Mouse (Mus musculus): ENCODE data around the gene Arhgap22.

Gene Arhgap22

DNA sequence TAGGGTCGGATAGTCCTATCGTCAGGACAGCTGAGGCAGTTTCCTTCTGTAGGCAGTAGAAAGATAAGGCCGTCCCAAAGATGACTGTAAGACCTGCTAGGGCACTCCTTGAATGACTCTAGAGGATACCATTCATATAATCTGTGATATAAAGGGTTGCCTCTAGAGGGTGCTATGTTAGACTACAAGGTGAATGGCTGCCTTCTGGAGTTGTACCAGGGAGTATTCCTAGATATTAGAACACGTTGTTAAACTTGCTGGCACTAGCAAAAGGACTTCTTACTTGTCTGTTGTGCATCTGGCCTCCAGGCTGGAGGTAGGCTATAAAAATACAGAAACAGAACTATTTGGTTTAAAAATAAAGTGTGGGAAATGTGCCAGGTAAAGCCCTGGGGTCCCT is 117.2 kb downstream of the Arhgap22 start:
- no peak for DNase-seq (ENCODE audit: low read depth, low spot score)

DNA sequence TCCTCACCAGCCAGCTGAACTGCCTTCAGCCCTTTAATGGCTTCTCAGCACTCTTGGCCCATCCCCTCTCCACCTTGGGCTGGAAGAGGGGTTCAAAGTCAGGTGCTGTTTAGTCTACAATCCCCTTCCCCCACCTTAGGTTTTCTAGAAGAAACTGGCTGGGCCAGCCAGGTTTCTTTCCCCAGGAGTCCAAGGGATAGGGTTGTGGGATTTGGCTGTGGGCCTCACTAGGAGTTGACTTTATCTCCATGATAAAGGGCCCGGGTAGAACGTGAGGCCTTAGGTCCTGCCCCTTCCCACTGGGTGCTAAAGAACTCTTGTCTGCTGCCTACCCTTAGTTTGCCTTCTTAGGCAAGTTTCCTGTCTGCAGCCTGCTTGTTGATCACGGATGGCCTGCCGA is 117.8 kb downstream of the Arhgap22 start:
- DNase-seq (ENCODE audit: low read depth, low spot score): no peak

DNA sequence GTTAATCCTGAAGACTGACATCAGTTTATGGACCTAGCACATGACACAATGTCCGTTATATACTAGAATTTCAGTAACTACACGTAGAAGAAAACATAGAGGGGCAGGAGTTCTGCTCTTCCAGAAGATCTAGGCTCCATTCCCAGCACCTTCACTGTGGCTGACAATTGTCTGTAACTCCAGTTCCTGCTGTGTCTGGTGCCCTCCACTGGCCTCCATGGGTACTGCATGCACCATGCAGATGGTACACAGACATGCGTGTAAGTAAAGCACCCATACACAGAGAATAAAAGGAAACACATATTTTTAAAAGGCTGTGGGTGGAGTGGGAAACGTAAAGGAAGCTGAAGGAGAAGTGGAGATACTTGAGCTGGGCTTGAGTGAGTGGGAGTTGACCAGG is 120.0 kb downstream of the Arhgap22 start:
- DNase-seq (ENCODE audit: low read depth, low spot score): peak; percentile 27

DNA sequence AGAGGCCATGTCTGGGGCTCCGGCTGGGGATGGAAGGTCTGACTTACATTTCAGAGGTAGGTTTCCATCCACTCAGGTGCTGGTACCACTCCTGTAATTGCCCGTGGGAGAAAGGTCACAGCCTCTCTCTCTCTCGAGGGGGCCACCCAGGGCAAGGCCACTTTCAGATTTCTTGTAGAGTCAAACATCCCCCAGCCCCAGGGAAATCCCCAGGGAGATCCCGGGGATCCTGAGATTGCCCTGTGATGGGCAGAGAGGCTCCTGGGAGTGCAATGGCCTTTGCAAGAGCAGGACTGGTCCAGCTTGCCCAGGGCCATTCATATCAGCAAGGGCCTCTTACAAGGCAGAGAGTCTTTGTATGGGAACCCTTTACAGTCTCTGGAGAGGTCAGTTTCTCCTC is 120.6 kb downstream of the Arhgap22 start:
- no peak for DNase-seq (ENCODE audit: low read depth, low spot score)

DNA sequence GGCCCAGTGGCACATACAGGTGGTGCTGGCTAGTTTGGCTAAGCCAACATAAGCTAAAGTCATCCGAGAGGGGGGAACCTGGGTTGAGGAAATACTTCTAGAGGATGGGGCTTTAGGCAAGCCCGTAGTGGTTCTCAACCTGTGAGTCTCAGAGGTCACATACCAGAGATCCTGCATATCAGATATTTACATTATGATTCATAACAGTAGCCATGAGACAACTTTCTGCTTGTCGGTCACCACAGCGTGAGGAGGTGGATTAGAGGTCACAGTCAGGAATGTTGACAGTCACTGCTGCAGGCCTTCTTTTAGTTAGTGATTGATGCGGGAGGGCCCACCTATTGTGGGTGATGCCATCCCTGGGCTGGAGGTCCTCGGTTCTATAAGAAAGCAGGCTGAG is 121.9 kb downstream of the Arhgap22 start:
- no peak for DNase-seq (ENCODE audit: low read depth, low spot score)

DNA sequence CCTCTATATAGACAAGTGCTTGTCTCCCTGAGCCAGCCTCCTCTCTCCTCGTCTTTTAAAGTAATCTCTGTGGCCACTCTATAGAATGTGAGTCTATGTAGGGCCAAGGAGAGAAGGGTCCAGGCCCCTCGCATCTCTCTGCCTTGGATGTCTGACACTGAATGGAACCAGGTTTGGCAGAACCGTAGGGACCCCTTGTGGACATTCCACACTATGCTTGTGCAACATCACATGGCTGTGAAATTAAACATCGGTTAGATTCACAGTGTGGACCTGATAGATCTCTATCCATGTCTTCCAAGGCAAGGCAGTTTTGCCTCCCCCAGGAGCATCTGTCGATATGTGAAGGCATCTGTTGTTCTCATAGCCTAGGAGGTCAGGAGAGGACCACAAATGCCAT is 124.9 kb downstream of the Arhgap22 start:
- DNase-seq (ENCODE audit: low read depth, low spot score): no peak

DNA sequence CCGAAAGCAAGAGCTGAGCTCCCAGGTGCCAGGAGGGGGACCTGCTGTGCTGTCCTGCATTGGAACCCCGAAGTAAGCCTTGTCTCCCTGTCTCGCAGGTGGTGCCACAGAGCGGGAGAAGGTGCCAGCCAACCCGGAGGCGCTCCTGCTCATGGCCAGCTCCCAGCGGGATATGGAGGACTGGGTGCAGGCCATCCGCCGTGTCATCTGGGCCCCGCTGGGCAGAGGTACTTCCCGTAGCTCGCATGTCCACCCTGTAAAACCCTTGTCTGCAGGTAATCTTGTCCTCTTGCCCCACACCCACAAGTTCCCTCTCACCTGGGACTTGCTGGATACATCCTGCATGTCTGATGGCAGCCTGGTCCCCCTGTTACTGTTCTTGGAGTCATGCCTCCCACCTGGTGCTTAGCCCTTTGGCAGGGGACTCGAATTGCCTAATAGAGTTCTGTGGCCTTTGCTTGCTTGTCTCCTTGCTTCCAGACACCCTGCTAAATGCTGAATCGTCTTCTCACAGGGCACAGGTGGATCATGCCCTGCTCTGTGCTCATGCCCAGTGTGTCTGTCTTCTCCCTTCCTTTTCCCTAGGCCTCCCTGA is 129.4 kb downstream of the Arhgap22 start:
- no peak for DNase-seq (ENCODE audit: low read depth, low spot score)

DNA sequence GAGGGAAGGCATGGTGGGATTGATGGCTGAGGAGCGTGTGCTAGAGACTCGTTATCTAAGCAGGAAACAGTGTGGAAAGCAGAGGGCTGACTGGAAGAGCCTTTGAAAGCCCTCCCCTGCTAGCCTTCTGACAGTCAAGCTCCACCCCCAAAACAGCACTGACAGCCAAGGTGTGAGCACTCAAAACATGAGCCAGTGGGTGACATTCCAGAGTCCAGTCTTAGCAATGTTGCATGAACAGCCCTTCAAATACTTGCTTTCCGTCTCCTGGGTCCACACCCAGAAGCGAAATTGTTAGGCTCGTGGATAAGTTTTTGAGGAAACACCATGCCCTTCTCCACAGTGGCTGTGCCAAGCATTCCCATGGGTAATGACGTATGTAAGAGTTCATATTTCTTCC is 132.7 kb downstream of the Arhgap22 start:
- DNase-seq (ENCODE audit: low read depth, low spot score): no peak

DNA sequence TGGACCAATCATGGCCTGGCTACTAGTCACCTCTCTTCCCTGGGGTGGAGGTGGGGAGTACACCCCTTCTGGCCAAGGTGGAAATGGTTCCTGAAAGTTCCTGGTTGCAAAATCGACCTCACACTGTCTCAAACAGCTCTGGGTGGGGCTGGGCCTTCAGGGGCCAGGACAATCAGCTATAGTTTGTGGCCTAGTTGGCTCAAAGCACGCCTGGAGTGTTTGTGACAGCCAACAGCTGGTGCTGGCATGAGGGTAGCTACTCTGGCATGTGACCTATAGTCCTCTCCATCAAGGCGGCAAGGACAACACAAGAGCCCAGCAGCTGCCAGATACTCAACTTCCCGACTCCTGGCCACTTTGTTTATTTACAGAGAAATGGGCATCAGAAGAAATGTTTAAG is 133.9 kb downstream of the Arhgap22 start:
- DNase-seq (ENCODE audit: low read depth, low spot score): no peak

DNA sequence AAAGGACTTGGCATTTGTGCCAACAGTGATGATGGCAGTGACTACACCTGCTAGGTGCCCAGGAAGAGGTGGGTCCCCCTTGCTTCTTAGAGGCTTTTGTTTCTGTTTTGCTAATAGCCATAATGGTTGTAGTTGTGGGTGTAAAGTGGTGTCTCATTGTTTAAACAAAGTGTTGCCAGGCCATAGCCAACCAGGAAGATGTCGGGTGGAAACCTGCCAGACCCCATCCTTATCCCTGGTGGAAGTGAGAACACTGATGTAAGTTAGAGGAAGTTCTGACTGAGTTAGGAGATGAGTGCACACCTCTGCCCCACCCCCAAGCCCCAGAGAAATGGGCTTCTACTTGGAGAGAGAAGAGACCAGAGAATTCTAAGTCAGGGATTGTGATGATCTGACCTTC is 134.3 kb downstream of the Arhgap22 start:
- no peak for DNase-seq (ENCODE audit: low read depth, low spot score)

DNA sequence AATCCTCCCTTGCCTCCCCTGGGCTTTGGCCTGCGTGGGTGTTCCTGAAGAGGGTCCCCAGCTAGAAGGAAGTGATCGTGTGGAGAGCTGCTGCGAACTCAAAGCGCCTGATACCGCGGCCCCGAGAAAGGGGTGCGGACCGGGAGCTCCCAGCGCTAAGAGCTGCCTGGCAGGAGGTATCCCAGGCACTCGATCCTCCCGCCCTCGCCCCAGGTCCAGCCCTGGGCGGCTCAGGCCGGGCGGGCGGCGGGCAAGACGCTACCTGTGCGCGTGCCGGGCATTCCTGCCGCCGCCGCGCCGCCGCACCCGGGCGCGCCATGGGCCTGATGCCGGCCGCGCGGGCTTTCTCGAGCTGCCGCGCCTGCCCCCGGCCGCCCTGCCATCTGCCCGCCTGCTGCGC is 137.2 kb downstream of the Arhgap22 start:
- no peak for DNase-seq (ENCODE audit: low read depth, low spot score)

DNA sequence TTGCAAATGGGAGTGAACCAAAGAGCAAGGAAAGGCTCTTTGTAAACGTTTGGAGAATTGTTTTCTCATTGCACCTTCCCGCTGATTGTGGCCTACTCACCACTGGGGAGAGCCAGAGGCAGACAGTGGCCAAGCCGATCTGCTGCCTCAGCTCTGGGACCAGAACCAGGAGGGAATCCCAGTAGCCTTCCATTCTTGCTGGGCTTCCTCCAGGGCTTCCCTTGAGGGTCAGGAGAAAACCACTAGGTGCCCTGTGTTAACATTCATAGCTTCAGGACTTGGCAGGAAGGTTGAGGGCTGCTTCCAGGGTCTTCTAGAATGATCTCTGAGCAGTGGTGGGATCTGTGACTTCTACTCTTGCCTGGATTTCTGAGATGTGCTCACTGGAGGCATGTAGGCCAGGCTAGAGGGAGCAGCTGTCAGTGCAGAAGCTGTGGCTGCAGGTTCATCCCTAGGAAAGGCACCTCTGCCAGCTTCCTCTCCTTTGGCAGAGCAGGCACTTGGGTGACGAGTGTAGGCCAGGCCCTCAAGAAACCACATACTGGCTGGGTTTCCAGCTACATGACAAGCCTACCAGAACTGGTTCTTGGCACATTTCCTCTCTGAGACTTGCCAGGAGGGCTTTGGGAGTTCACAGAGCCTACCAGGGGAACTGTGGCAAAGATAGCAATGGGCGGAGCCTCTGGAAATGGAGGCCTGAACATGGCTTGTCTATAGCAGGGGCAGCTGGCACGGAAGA is 138.3 kb downstream of the Arhgap22 start:
- DNase-seq (ENCODE audit: low read depth, low spot score): no peak

DNA sequence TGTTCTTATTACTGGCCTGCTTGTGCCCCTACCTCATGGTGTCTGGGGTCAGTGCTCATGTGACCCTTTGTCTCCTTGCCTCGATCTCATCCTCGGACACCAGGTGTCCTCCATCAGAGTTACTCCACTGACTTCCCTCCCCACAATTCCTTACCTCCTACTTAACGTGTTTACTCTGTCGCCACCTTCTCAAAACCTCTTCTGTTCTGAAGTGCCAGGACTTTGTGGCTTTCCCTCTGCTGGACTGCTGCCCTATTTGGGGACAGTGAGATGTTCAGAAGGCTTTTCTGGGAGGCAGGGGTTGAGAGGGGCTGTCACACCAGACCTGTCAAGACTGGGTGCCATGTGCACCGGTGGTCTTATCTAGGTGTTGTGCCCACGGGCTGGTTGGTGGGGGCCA is 139.1 kb downstream of the Arhgap22 start:
- no peak for DNase-seq (ENCODE audit: low read depth, low spot score)

DNA sequence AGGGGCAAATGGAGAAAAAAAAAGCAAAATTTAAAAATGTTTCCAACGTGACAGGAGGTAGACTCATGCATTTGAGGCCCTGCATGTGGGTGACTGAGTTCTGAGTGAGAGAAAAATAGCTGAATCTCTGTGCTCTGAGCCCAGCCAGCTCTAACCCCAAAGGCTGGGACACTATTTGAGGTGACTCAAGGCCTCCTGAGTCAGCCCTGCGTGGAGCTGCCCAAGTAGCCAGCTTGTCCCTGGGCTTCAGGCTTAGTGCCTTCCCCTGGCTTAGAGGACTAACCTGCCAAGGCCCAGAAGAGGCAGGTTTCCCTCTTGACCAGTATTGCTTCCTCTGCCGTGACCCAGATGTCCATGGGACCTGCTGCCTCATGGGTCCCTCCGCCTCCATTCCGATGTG is 141.4 kb downstream of the Arhgap22 start:
- no peak for DNase-seq (ENCODE audit: low read depth, low spot score)

DNA sequence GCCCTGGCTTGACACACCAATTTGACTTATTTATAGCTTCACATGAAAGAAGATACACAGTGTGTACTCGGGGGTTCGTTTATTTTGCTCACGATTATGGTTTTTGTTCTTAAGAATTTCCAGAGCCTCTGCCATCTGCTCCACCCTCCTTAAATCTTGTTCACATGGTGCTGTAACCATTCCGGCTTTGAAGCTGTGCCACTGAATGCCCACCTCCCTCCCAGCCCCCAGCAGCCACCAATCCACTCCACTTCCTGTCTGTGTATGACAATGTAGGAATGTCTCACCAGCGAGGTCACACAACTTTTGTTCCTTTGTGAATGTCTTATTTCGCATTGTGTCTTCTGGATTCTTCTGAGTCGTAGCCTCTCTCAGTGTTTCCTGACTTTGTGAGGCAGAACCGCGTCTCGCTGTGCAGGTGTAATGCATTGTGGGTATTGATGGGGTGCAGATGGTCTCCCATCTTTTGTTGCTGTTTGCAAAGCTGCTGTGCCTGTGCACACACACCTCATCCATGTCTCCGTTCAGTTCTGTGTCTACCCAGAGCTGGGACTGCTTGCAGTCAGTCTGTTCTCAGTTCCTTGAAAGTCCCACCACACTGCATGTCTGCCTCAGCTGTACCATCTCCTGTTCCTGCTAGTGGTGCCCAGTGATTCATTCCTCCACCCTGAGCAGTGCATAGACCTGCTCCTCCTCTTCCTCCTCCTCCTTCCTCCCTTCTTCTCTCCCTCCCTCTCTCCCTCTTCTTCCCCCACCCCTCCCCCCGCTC is 144.0 kb downstream of the Arhgap22 start:
- no peak for DNase-seq (ENCODE audit: low read depth, low spot score)

DNA sequence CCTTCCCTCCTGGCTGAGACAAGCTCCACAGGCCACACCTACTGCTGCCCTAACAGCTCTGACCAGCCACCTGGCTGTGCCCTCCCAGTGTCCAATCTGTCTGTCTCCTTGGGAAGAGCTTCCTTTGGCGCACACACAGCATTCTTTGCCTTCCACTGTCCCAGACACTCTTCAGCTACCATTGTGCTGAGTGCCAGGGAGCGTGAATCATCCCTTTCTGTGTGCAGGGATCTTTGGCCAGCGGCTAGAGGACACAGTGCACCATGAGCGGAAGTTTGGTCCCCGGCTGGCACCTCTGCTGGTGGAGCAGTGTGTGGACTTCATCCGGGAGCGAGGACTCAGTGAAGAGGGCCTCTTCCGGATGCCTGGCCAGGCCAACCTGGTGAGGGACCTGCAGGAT is 145.1 kb downstream of the Arhgap22 start:
- no peak for DNase-seq (ENCODE audit: low read depth, low spot score)

DNA sequence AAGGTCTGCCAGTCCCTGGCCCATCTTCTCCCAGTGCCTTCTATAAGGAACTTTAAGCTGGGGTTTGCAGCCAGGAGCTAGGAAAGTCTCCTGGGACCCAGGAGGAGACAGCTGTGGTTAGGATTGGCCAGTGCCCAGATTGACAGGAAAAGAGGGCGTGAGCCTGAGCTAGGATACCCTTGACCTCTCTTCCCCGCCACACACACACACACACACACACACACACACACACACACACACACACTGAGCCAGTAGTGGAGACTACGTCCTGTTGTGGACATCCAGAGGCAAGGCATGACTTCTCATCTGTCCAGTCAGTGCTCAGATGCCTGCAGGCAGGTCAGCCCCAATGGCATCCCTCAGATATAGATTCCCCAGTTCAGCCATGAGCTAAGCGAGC is 147.7 kb downstream of the Arhgap22 start:
- no peak for DNase-seq (ENCODE audit: low read depth, low spot score)

DNA sequence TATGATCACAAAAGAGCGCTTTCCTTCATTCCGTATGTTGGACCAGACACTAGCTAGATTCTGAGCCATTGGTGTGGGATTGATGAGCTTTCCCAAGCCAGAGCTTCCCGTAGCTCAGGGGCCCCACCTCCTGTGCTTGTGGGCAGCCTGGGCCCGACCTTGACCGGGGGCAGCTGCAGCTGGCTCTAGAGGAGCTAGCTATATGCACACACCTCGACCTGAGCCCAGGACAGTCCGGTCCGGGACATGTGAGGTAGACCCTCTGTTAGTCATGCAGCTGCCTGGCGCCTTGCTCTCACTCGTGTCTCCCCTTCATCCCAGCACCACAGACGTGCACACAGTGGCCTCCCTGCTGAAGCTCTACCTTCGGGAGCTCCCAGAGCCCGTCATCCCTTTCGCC is 148.3 kb downstream of the Arhgap22 start:
- DNase-seq (ENCODE audit: low read depth, low spot score): no peak

DNA sequence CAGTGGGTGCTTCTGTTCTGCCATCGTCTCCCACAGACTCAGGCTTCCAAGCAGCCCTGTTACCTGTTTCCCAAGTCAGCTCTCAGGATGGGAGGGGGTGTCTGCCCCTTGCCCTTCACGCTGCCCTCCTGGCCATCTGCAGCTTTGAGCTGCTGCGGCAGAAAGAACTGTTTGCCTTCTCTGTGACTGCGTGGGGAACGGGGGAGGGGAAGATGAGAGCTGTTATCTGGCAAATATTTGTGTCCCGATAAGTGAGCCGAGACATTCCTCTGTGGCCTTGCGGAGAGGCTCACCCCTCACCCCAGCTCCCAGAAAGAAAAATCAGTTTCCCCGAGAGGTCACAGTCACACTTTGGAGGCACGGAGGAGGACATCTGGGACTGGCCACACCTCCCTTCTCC is 149.0 kb downstream of the Arhgap22 start:
- no peak for DNase-seq (ENCODE audit: low read depth, low spot score)

DNA sequence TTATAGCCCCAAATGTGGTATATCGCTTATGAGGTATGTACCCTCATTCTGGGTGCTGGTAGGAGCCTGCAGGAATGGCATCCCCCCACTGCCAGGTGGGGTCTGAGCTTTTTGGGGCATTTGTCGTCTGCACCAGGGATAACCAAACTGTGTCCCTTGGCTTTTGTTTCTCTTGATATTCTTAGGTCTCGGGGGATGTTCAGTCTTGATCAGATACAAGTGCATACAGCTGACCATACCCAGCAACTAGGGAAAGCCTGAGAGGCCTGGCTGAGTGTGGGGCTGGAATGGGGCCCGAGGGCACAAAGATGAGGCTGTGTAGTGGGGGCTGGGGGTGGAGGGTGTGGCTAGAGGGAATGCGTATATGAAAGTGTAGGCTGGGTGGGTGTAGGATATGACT is 149.8 kb downstream of the Arhgap22 start:
- DNase-seq (ENCODE audit: low read depth, low spot score): no peak

DNA sequence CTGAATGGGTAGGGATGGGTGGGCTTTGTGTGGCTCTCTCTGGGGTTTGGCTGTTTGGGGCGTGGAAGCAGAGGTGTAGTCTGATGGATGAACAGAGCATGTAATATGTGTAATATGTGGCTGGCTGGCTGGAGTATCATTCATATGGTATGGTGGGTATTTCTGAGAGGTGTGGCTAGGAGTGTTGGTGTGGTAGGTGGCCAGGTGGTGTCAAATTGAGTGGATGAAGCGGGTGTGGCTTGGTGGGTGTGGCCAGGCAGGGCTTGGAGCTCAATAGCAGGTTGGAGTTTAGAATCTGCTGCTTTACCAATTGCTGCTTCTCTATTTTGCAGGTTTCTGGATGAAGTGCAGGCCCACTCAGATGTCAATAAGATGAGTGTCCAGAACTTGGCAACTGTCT is 150.2 kb downstream of the Arhgap22 start:
- DNase-seq (ENCODE audit: low read depth, low spot score): no peak

DNA sequence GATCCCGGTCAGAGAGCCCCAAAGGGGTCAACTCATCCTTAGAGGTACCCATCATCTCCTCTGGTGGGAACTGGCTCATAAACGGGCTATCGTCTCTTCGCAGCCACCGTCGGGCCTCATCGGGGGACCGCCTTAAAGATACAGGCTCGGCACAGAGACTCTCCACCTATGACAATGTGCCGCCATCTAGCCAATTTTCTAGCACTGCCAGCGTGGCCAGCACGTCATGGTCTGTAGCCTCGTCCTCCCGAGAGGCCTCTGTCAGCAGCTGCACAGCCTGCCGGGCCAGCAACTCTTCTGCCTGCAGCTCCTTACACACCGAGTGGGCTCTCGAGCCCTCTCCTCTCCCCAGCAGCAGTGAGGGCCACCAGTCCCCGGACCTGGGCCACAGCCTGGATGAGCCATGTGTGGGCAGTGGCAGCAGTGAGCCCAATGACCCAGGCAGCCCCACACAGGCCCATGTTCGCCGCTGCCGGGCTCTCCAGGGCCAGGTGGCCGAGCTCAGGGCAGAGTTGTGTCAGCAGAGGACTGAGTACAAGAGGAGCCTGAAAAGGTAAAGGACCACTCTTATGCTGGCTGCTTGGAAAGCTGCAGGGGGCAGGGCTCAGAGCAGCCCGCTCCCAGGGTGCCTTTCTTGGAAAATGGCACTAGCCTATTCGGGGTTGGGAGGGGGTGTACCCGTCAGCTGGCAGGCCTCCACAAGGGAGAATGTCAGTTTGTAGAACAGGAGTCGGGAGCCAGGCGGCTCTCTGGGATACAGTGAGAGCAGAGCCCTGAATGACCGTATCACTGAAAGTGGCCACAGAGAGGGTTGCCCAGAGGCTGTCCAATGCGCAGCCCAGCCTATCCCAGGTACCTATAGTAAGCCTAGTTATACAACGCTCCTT is 153.3 kb downstream of the Arhgap22 start:
- DNase-seq (ENCODE audit: low read depth, low spot score): no peak

Data from CD4-positive helper T cell, adult 2 months (primary cell).